Mouse (Mus musculus) G1E (cell line): ENCODE measurements around the gene Adgrl3.

Source experiments
- CTCF ChIP-seq: IDR thresholded peaks from 2 replicates; pipeline ENCODE4 v1.5.1; 2012; ENCODE audit warnings: low read depth, low read length, inconsistent platforms, mixed read lengths
- GATA2 ChIP-seq: IDR thresholded peaks from 2 replicates; pipeline ENCODE4 v1.6.1; 2012; ENCODE audit warnings: low read depth, low read length, inconsistent platforms, borderline replicate concordance

DNA sequence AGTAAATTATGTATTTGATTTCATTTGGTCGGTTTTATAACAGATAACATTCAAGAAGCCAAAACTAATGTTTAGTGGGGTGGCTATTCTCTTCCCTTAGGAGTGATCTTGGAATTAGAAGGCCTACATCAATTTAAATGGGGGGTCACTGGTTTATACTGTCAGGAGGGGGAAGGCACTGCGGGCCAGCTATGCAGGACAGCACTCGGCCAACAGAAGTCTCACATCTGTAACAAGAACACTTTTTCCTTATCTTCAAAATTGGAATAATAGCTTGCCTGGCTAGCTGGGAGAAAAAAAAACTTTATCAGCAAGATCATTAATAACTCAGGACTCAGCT is 325.1 kb downstream of the Adgrl3 start:
- no peak for TF ChIP-seq CTCF
- TF ChIP-seq GATA2: no peak
